Mouse (Mus musculus) embryo, embryonic 10 days (tissue): ENCODE results near the gene Rrad.
"Not testable (repeated sequence)": the region's sequence is repeated elsewhere in the genome, so short reads cannot be mapped to it uniquely, and the experiment has no call there.

Source experiments
- DNase-seq: peaks from one replicate; pipeline ENCODE4 v3.0.0-alpha.2; 2015; ENCODE audit warnings: low spot score

Gene Rrad

GRCm38 (mm10) chr8:104630981-104631663, at the start of gene Rrad:
TSS of gene Rrad (minus strand) at chr8:104631327.
- DNase-seq: peak; percentile 36

- DNase-seq: no peak
These were observed 24.5 kb upstream of the Rrad start for GRCm38 (mm10) chr8:104655614-104656013.

- peak; percentile 90 for DNase-seq
These were observed 23.9 kb upstream of the Rrad start for GRCm38 (mm10) chr8:104654984-104655383.

GRCm38 (mm10) chr8:104644187-104644586, 13.1 kb upstream of the Rrad start:
- DNase-seq: not testable (repeated sequence)

GRCm38 (mm10) chr8:104642324-104642654, 11.2 kb upstream of the Rrad start:
- DNase-seq: no peak

GRCm38 (mm10) chr8:104641426-104642323, 10.5 kb upstream of the Rrad start, which contains the start of gene Ciao2b:
TSS of gene Ciao2b (minus strand) at chr8:104641965.
- peak; percentile 96 for DNase-seq

- DNase-seq: peak; percentile 17
These were observed 9.8 kb upstream of the Rrad start for GRCm38 (mm10) chr8:104640831-104641370.

- no peak for DNase-seq
These were observed 9.1 kb upstream of the Rrad start for GRCm38 (mm10) chr8:104640241-104640640.

GRCm38 (mm10) chr8:104638010-104638409, 6.9 kb upstream of the Rrad start:
- DNase-seq: no peak

GRCm38 (mm10) chr8:104635004-104635710, 4.0 kb upstream of the Rrad start:
- no peak for DNase-seq

GRCm38 (mm10) chr8:104633156-104633744, 2.1 kb upstream of the Rrad start:
- DNase-seq: no peak

GRCm38 (mm10) chr8:104632486-104632885, 1.4 kb upstream of the Rrad start:
- DNase-seq: no peak

GRCm38 (mm10) chr8:104631975-104632374, 848 bp upstream of the Rrad start:
- DNase-seq: no peak

- no peak for DNase-seq
These were observed 553 bp downstream of the Rrad start for GRCm38 (mm10) chr8:104630574-104630973.

- no peak for DNase-seq
These were observed 1.0 kb downstream of the Rrad start for GRCm38 (mm10) chr8:104630111-104630479.

GRCm38 (mm10) chr8:104629306-104630110, 1.6 kb downstream of the Rrad start:
- no peak for DNase-seq

GRCm38 (mm10) chr8:104628402-104628801, 2.7 kb downstream of the Rrad start:
- DNase-seq: no peak

GRCm38 (mm10) chr8:104627065-104627740, 3.9 kb downstream of the Rrad start:
- DNase-seq: no peak

- DNase-seq: no peak
These were observed 7.0 kb downstream of the Rrad start, which contains the start of gene Cdh16 for GRCm38 (mm10) chr8:104624161-104624560. TSS of gene Cdh16 (minus strand) at chr8:104624396.

- no peak for DNase-seq
These were observed 10.4 kb downstream of the Rrad start for GRCm38 (mm10) chr8:104620765-104621164.
